7 mouse cellular contexts compared by ENCODE assay signal in genomic region chr7:42595666-42596065, GRCm38 (mm10). TPM values are rescaled to one million over a fixed set of nuclear protein-coding genes. Genes with fewer than 3 reads are reported as not detected.
"Had no signal": no experiment of that assay in that cellular context is flagged by ENCODE, and none has a peak within 500 bp of the region (broad histone marks: within the 10 kb centered on the region; RNA-seq: fewer than 3 reads in every experiment).

No protein-coding gene starts in this region.

RNA-seq across cellular contexts. Expression of gene Gm21028, which starts 17.3 kb away (rescaled TPM):
- total RNA-seq: layer of hippocampus, adult 18-20 months; layer of hippocampus, postnatal 14 days; left cerebral cortex, adult 8-10 months; left cerebral cortex, postnatal 14 days; left cerebral cortex, postnatal 4 days; megakaryocyte-erythroid progenitor cell, adult 5-6 weeks; midbrain, postnatal 0 days had no signal
